Mouse (Mus musculus): ENCODE measurements around the gene Klhl10. TPM values are rescaled to one million over a fixed set of nuclear protein-coding genes. Genes with fewer than 3 reads are reported as not detected.

The Klhl10 gene
- polyA plus RNA-seq (2015; fragmentation: Nextera tagmentation; extraction: Ambion mirVana) = 0.75 and 0.84 TPM in 2 replicates

DNA sequence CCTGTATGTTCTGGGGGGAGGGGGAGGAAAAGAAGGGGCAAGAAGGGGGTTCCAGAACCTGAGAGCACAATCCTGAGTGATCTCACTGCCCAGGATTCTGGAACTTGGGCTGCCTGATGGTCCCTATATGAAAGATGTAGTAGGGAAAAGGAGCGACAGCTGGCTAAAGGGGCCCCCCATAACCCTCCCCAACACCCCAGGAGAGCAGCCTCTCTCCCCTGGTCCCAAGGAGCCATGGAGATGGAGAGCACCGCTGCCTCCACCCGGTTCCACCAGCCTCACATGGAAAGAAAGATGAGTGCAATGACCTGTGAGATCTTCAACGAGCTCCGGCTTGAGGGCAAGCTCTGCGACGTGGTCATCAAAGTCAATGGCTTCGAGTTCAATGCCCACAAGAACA, at the start of gene Klhl10, which contains the start of gene Nt5c3b:
TSS of gene Klhl10 (plus strand) at position 121 of the 400 bp plus-strand sequence.
TSS of gene Nt5c3b (minus strand) at position 12 of the 400 bp plus-strand sequence.
- WGBS = 88% methylated on average over 8 of the region's 8 CpGs
- peak within 1 kb of the TSS; percentile 80 for H3K4me3 ChIP-seq
- ATAC-seq (ENCODE audit: low FRiP score) = no peak

DNA sequence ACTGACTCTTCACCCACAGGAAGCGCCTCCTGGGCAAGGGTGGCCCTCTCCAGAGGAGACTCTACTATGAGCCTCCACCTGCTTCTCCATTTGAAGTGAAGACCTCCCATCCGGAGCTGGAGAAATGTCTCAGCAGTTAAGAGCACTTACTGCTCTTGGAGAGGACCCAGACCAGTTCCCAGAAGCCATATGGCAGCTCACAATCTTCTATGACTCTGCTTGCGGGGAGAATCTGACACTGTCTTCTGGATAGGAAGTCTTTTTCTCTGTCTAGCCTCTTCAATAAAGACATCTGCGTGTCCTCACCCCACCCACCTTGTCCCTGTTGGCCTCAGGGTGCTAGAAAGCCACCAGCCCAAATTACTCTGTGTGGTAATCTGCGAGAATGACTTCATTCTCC, 48.8 kb upstream of the Klhl10 start:
- peaks cover 68% of the 10 kb centered on the region for H3K4me1 ChIP-seq (replicated peaks)
- no peak for ATAC-seq (ENCODE audit: low FRiP score)
- H3K36me3 ChIP-seq = no peaks in the 10 kb centered on the region; the same call in 1 of the 2 replicates
- H3K4me3 ChIP-seq = no peak overlapping the region
- H3K27me3 ChIP-seq = peaks cover 23% of the 10 kb centered on the region; the same call in 1 of the 2 replicates
- H3K9ac ChIP-seq = no peak overlapping the region
- WGBS = 84% methylated on average over 5 of the region's 5 CpGs
- H3K27ac ChIP-seq = no peak overlapping the region
- no peak overlapping the region for H3K4me2 ChIP-seq
- no peaks in the 10 kb centered on the region for H3K9me3 ChIP-seq

More for the DNA sequence above, at the start of gene Klhl10, which contains the start of gene Nt5c3b:
- peak within 1 kb of the TSS; percentile 91 for H3K9ac ChIP-seq
- H3K36me3 ChIP-seq = peaks cover 8% of the 10 kb centered on the region
- no peaks in the 10 kb centered on the region for H3K27me3 ChIP-seq
- H3K4me2 ChIP-seq = peak within 1 kb of the TSS; percentile 69
- peak within 1 kb of the TSS; percentile 73 for H3K27ac ChIP-seq
- peaks cover 24% of the 10 kb centered on the region for H3K4me1 ChIP-seq (replicated peaks)
- H3K9me3 ChIP-seq = no peaks in the 10 kb centered on the region

DNA sequence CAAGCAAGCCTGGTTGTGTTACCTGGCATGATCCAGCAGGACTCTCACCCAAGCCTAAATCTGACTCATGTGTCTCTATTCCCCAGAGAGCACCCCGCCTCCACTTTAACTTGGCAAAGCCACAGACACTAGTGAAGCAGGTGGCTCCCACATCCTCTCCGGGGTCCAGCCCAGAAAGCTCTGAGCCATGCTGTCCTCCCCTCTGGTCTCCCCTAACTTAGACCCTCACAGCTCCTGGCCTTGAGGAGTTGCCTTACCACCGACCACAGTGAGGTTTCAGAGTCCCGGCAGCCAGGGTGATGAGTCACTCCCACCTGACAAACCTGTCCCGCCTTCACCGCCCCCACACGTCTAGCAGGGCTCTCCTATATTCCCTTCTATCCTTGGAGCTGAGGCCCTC, 48.0 kb upstream of the Klhl10 start:
- Histone ChIP-seq H3K36me3 (no peaks in the 10 kb centered on the region; the same call in 1 of the 2 replicates), H3K4me1 (replicated peaks) (peaks cover 66% of the 10 kb centered on the region), H3K4me3 (no peak overlapping the region), H3K4me2 (no peak overlapping the region), H3K9me3 (no peaks in the 10 kb centered on the region), H3K27me3 (peaks cover 23% of the 10 kb centered on the region; the same call in 1 of the 2 replicates), H3K27ac (no peak overlapping the region), H3K9ac (no peak overlapping the region)
- WGBS = 74% methylated on average over 7 of the region's 7 CpGs
- no peak for ATAC-seq (ENCODE audit: low FRiP score)

DNA sequence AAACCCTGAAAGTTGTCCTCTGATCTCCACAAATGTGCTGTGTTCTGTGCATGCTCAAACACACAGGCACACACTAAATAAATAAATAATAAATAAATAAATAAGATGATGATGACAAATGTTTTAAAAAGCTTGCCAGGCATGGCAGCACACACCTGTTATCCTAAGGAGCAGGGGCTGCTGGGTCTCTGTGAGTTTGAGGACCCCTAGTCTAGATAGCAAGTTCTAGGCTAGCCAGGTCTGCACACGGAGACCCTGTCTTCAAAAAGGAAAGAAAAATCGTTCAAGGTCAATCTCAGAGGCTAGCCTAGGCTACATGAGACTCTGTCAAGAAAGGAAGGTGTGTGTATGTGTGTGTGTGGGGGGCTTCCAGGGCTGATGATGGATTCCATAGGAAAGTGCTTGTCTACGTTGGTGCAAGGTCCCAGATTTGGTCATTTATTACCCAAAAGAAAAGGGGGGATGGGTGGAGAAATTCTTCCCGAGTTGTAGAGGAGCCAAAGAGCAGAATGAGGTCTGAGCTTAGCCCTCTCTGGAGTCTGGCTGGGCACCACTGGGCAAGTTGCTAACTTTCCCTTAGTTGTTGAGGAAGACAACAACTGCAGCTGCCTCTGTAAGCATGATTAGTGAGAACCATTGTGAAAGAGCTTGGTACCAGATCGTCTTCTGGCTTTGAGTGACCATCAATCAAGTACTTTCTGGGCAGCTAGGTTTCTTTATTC, 47.2 kb upstream of the Klhl10 start:
- Histone ChIP-seq H3K4me2 (peak overlapping the region; percentile 61), H3K9ac (0 out of 2 replicates have a peak overlapping the region, but pooled peaks have one; percentile 85), H3K27me3 (peaks cover 23% of the 10 kb centered on the region; the same call in 1 of the 2 replicates), H3K4me1 (replicated peaks) (peaks cover 66% of the 10 kb centered on the region), H3K4me3 (peak overlapping the region; percentile 78; the same call in 1 of the 2 replicates), H3K36me3 (no peaks in the 10 kb centered on the region; the same call in 1 of the 2 replicates), H3K27ac (no peak overlapping the region), H3K9me3 (no peaks in the 10 kb centered on the region)
- 64% methylated on average over 5 of the region's 5 CpGs for WGBS
- ATAC-seq (ENCODE audit: low FRiP score) = no peak

DNA sequence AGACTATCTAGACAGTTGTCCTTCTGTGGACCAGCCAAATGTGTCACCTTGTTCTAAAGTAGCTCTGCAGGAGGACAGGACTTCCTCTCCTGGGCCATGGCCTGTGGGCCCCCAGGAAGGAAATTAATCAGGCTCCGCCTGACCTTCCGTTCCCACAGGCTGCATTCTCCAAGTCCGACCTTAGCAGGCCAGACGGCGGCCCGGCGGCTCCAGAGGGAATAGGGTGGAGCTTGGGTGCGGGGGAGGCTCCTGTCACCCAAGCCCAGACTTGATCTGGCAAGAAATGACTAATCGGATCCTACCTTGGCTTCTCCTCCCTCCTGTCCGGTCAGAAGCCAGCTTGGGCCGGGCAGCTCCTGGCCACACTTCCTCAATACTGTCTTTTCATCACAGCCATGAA, 46.5 kb upstream of the Klhl10 start:
- 39% methylated on average over 11 of the region's 11 CpGs for WGBS
- Histone ChIP-seq H3K9ac (peak overlapping the region; percentile 85), H3K36me3 (no peaks in the 10 kb centered on the region; the same call in 1 of the 2 replicates), H3K4me2 (peak overlapping the region; percentile 61), H3K9me3 (no peaks in the 10 kb centered on the region), H3K4me1 (replicated peaks) (peaks cover 59% of the 10 kb centered on the region), H3K27ac (no peak overlapping the region), H3K4me3 (peak overlapping the region; percentile 78), H3K27me3 (peaks cover 27% of the 10 kb centered on the region; the same call in 1 of the 2 replicates)
- ATAC-seq (ENCODE audit: low FRiP score) = no peak

DNA sequence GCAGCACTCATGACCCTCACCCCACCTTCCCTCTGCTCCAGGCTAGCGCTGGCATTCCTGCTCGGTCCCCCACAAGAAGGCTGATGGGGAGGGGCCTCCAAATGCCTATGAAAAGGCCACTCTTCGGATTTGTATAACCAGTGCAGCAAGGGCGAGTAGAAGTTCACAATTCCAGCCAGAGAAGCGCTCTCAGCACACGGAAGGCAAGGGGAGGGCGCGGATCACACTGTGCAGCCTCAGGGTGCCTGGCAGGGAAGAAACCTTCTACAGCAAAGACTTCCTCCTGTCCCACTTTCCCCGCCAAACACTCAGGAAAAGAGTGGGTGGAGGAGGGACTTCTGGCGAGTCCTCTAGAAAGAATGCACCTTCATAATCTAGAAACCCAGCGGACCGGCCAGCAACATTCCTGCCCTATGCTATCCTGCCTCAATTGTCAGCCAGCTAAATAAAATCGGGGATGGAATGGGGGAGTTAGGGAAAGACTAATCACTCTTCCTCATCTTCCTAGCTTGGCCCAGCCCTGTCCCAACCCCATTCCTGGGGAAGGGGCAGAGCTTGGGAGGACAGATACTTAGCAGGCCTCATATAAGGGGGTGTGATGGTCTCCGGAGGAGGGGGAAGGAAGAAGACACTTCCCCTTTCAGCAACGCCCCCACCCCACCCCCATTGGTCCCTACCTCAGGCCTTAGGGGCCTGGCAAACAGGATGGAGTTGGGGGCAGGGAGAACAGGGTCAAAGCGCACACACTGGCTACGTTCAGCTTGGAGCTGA, 45.7 kb upstream of the Klhl10 start:
- Histone ChIP-seq H3K4me3 (peak overlapping the region; percentile 78), H3K27ac (0 out of 2 replicates have a peak overlapping the region, but pooled peaks have one; percentile 86), H3K4me1 (replicated peaks) (peaks cover 51% of the 10 kb centered on the region), H3K27me3 (peaks cover 27% of the 10 kb centered on the region; the same call in 1 of the 2 replicates), H3K36me3 (no peaks in the 10 kb centered on the region; the same call in 1 of the 2 replicates), H3K4me2 (peak overlapping the region; percentile 61), H3K9ac (peak overlapping the region; percentile 85), H3K9me3 (no peaks in the 10 kb centered on the region)
- 35% methylated on average over 17 of the region's 17 CpGs for WGBS
- ATAC-seq (ENCODE audit: low FRiP score) = no peak

DNA sequence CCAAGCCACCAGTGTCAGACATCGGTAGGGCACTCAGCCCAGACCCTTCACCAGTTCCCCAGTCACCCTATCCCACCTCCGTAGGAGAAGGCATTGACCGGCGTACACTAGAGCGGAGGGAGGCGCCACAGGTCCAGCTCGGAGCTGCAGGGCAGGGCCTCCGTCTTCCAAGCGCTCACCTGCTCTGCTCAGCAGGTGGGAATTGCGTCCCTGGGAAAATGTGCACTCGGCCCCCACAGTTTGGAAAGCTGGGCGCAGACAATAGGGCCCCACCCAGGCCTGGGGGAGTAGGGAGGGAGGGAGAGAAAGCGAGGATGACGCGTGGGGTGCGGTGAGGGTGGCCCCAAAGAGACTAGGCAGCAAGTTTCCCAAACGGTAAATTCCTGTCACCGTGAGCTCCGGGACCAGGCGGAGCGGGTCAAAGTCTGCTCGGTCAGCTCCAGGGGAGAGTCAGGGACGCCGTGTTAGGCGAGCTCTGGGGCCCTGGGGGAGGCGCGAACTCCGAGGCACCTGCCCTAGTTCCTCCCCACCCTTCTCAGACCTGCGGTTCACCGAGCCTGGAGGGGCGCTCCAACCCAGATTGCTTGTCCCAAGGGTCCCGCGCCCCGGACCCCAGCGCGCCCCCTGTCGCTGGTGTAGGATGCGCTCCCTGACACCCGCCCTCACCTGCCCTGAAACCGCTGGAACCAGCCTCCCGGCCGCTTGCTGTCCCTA, 44.7 kb upstream of the Klhl10 start:
- peak; percentile 46 for ATAC-seq (ENCODE audit: low FRiP score)
- H3K4me1 ChIP-seq (replicated peaks) = peaks cover 46% of the 10 kb centered on the region

DNA sequence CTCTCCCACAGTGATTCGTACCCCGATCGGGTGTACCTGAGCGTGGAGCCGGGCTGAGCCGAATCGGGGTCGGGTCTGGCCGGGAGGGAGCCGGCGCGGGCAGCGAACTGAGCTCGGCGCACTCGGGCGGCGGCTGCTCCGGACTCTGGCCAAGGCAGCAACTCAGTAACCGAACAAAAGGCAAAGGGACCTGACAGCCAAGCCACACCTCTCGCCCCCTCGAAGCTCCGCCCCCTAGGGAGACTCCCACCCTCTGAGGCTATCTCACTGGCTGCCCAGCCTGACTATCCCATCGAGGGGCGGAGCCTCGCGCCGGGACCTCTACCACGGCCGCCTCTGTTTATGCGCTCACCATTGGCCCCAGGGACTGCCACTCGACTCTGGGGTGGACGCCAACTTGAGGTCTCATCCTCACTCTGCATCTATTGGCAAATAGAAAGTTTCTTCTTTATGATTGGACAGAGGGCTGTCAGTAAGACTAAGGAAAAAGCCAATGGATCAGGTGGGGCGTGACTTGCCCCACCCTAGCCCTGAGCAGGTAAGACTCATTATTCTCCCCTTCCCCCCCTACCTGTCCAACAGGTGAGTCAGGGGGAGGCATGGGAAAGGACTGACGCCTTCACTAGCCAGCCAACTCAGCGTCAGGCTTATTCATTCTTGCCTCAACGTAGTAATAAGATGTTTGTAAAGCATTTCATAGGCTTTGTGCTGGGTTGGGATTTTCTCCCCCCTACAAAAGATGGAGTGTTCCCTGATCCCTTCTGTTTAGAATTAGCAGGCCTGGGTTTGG, 43.9 kb upstream of the Klhl10 start, which contains the start of gene Jup:
TSS of gene Jup (minus strand) at position 164 of the 790 bp plus-strand sequence.
- Histone ChIP-seq H3K4me3 (peak within 1 kb of the TSS; percentile 78), H3K4me1 (replicated peaks) (peaks cover 50% of the 10 kb centered on the region), H3K36me3 (no peaks in the 10 kb centered on the region; the same call in 1 of the 2 replicates), H3K9me3 (no peaks in the 10 kb centered on the region), H3K4me2 (peak within 1 kb of the TSS; percentile 61), H3K9ac (peak within 1 kb of the TSS; percentile 85), H3K27ac (peak within 1 kb of the TSS; percentile 86), H3K27me3 (peaks cover 27% of the 10 kb centered on the region; the same call in 1 of the 2 replicates)
- 1% methylated on average over 37 of the region's 37 CpGs for WGBS
- peak; percentile 99 for ATAC-seq (ENCODE audit: low FRiP score)

More for the DNA sequence above, 44.7 kb upstream of the Klhl10 start:
- Histone ChIP-seq H3K9me3 (no peaks in the 10 kb centered on the region), H3K27ac (peak overlapping the region; percentile 86), H3K4me2 (peak overlapping the region; percentile 61), H3K27me3 (peaks cover 27% of the 10 kb centered on the region; the same call in 1 of the 2 replicates), H3K4me3 (peak overlapping the region; percentile 78), H3K36me3 (no peaks in the 10 kb centered on the region; the same call in 1 of the 2 replicates), H3K9ac (peak overlapping the region; percentile 85)
- WGBS = 2% methylated on average over 42 of the region's 42 CpGs

DNA sequence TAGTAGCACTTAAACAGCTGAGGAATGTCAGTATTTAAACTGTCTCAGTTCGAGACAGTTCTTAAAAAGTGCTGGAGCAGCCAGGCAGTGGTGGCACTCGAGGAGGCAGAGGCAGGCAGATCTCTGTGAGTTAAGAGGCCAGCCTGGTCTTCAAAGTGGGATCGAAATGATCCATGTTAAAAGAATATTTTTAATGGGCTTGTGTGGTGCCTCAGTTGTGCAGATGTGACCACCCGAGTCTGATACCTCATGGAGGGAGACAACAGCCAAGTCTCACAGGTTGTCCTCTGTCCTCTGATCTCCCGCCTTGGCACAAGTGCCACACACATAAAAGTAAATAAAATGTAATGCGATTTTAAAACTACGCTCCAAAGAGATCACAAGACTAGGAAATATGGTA, 43.2 kb upstream of the Klhl10 start:
- ATAC-seq (ENCODE audit: low FRiP score) = no peak
- Histone ChIP-seq H3K9me3 (no peaks in the 10 kb centered on the region), H3K36me3 (no peaks in the 10 kb centered on the region), H3K4me2 (peak overlapping the region; percentile 61), H3K9ac (no peak overlapping the region), H3K4me3 (peak overlapping the region; percentile 78; the same call in 1 of the 2 replicates), H3K4me1 (replicated peaks) (peaks cover 46% of the 10 kb centered on the region), H3K27me3 (peaks cover 27% of the 10 kb centered on the region; the same call in 1 of the 2 replicates), H3K27ac (no peak overlapping the region)
- WGBS = 92% methylated on average over 7 of the region's 7 CpGs

DNA sequence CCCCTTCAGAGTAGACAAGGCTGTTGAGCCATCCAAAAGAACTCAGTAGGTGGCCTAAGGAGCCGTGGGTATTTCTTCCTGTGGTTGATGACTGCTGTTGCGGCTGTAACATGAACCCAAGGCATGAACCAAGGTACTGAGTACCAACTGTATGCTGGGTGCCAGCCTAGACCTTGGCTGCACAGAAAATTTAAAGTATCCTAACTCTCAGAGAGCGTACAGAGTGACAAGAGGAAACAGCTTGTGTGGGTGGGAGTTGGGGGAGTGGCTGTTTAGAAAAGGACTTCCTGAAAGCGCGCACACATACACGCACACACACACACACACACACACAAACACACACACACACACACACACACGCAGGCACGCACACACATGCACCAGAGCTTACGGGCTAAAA, 42.4 kb upstream of the Klhl10 start:
- Histone ChIP-seq H3K9me3 (no peaks in the 10 kb centered on the region), H3K9ac (no peak overlapping the region), H3K4me1 (replicated peaks) (peaks cover 39% of the 10 kb centered on the region), H3K4me3 (no peak overlapping the region), H3K4me2 (no peak overlapping the region), H3K27me3 (peaks cover 24% of the 10 kb centered on the region; the same call in 1 of the 2 replicates), H3K36me3 (no peaks in the 10 kb centered on the region), H3K27ac (no peak overlapping the region)
- WGBS = 84% methylated on average over 9 of the region's 9 CpGs
- ATAC-seq (ENCODE audit: low FRiP score) = no peak

Measured in hindbrain, embryonic 13.5 days (tissue).